Mouse (Mus musculus) embryonic stem cell, embryonic (primary cell): ENCODE measurements around the gene Zfp839.

Source experiments
- CTCF ChIA-PET, 4 experiments: fragments of 300-600 bp in 2 of 4; fragments of 350-600 bp in 2 of 4; sonication (Branson Sonifier 250); formaldehyde crosslinking; loops; one replicate each; lab custom pipeline; 2022; ENCODE audit warnings: inconsistent platforms in 2 of 4; lab: Charles Lee
- POLR2A ChIA-PET, 4 experiments: fragments of 300-600 bp in 2 of 4; fragments of 350-600 bp in 2 of 4; sonication (Branson Sonifier 250); formaldehyde crosslinking; loops; one replicate each; lab custom pipeline; 2022; ENCODE audit warnings: antibody characterized with exemption in 4 of 4, inconsistent platforms in 1 of 4; lab: Charles Lee

Zfp839 gene

GRCm38 (mm10) chr12:110830293-110831024, 19.6 kb upstream of the Zfp839 start:
- POLR2A ChIA-PET, result interaction anchor here in 3 of 4 experiments (0.6 to 2.7 kb wide), 18 partner anchors 9 to 527 kb away, joined by 3 to 7 read pairs (median 4); partner anchors contain the start of genes Hsp90aa1 (in 1 of the 3) and Wdr20 (in 1 of the 3)

GRCm38 (mm10) chr12:110835182-110835581, 14.9 kb upstream of the Zfp839 start:
- POLR2A ChIA-PET, result interaction anchor here in 2 of 4 experiments (0.5 to 6.5 kb wide), 14 partner anchors 9 to 418 kb away, joined by 3 to 87 read pairs (median 4); partner anchors contain the start of gene Hsp90aa1 (in 2 of the 2)
- CTCF ChIA-PET, result no interaction called here

More at GRCm38 (mm10) chr12:110830293-110831024, 19.6 kb upstream of the Zfp839 start:
- CTCF ChIA-PET, result interaction anchor here in 3 of 4 experiments (0.5 to 1.5 kb wide), 8 partner anchors 9 to 863 kb away, joined by 3 to 6 read pairs (median 4); no protein-coding TSS in a partner anchor

GRCm38 (mm10) chr12:110836729-110837128, 13.3 kb upstream of the Zfp839 start:
- ChIA-PET POLR2A (interaction anchor here (0.6 to 6.5 kb wide), 91 partner anchors 8 to 556 kb away, joined by 3 to 152 read pairs (median 5); partner anchors contain the start of genes Hsp90aa1 (in 3 of the 4), Rcor1 (in 2 of the 4), Ankrd9 (in 1 of the 4) and Wdr20 (in 1 of the 4)), CTCF (interaction anchor here in 3 of 4 experiments (0.5 to 2.6 kb wide), 11 partner anchors 14 to 420 kb away, joined by 3 to 17 read pairs (median 4); partner anchors contain the start of gene Hsp90aa1 (in 1 of the 3))

DNA sequence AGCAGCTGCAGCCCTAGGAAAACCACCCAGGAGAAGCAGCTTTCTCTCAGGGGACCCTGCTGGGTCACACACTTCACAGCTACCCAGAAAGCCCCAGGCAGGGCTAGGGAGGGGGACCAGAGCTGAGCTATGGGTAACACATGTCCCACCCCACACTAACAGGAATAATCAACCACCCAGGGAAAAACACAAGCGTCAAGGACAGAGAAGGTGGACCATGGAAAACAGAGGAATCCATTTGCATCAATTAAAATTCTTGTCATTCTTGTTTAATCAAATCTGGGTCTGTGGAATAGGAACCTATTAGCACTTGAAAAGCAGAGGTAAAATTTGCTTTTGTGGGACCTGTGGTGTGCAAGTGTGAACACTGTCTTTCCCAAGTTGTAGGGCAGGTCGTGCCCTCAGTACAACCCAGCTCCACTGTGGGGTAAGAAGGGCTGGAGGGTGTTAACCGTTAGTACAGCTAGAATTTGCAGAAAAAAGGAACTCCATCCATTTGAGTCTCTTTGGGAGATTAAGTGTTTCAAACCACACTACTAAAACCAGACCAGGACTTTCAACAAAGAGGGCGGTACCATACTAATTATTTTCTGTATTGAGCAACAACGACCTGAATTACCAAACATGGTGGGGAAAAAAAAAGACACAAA, 12.7 kb upstream of the Zfp839 start:
- ChIA-PET POLR2A (interaction anchor here in 3 of 4 experiments (0.5 to 6.5 kb wide), 105 partner anchors 9 to 891 kb away, joined by 3 to 152 read pairs (median 4); partner anchors contain the start of genes Hsp90aa1 (in 3 of the 3), Rcor1 (in 2 of the 3), Ankrd9 (in 1 of the 3) and Wdr20 (in 1 of the 3)), CTCF (interaction anchor here in 3 of 4 experiments (0.5 to 2.8 kb wide), 22 partner anchors 14 to 421 kb away, joined by 3 to 17 read pairs (median 4); partner anchors contain the start of genes Hsp90aa1 (in 1 of the 3), Rcor1 (in 1 of the 3) and Wdr20 (in 1 of the 3))

GRCm38 (mm10) chr12:110837850-110838249, 12.2 kb upstream of the Zfp839 start:
- ChIA-PET POLR2A (interaction anchor here (0.5 to 6.5 kb wide), 93 partner anchors 8 to 1291 kb away, joined by 3 to 152 read pairs (median 5); partner anchors contain the start of genes Hsp90aa1 (in 3 of the 4), Rcor1 (in 2 of the 4), Ankrd9 (in 1 of the 4) and Zfp839 (in 1 of the 4)), CTCF (interaction anchor here (0.6 to 2.8 kb wide), 32 partner anchors 9 to 1321 kb away, joined by 3 to 17 read pairs (median 4); partner anchors contain the start of genes Hsp90aa1 (in 2 of the 4), Rcor1 (in 1 of the 4) and Wdr20 (in 1 of the 4))

DNA sequence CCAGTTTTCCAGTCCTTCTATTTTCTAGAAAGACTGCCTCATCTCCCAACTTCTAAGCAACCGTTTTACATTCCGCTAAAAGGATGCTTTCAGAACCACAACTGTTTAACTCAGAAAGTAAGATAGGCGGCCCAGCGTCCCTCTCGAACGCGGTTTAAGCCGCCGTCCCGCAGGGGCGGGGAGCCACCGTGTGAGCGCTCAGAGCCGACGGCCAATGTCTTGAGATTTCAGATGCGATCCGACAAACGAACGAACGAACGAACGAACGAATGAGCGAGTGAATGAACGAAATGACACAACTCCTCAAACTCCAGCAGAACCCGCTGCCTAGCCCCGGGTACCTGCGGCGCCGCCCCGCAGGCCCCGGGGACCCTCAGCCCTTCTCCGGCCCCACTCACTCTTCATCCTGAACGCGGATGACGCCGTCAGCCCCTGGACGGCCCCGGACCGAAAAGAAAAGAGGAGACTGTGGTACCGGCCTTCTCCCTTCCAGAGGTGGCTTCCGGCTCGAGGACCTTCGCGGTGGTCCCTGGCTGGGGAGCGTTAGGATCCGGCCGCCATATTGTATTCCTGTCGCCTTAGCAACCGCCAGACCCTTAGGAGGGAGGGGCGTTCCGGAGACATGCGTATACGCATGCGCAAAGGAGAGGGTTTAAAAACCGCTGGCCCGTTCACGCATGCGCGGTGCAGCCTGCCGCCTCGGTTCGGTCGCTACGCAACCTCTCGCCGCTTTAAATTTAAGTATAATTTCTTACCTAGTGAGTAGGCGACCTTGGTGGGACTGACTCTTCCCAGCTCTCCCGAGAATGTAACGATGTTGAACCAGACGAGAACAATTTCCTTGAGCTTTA, 9.5 kb upstream of the Zfp839 start, which contains the start of gene Mok:
TSS of gene Mok (minus strand) at position 592 of the 851 bp plus-strand sequence.
- POLR2A ChIA-PET, result interaction anchor here in 2 of 4 experiments (1.1 to 7.0 kb wide), 5 partner anchors 43 to 422 kb away, joined by 3 to 63 read pairs (median 22); partner anchors contain the start of gene Hsp90aa1 (in 1 of the 2)
- CTCF ChIA-PET, result no interaction called here

- CTCF ChIA-PET, result interaction anchor here (0.6 to 2.0 kb wide), 5 partner anchors 17 to 138 kb away, joined by 3 to 10 read pairs (median 3); no protein-coding TSS in a partner anchor
- POLR2A ChIA-PET, result interaction anchor here (0.5 to 7.0 kb wide), 15 partner anchors 11 to 423 kb away, joined by 3 to 63 read pairs (median 3); partner anchors contain the start of genes Hsp90aa1 (in 2 of the 4), Rcor1 (in 2 of the 4) and Wdr20 (in 1 of the 4)
These were observed 8.1 kb upstream of the Zfp839 start for GRCm38 (mm10) chr12:110841731-110842493.

GRCm38 (mm10) chr12:110843194-110844048, 6.6 kb upstream of the Zfp839 start:
- POLR2A ChIA-PET, result interaction anchor here in 3 of 4 experiments (0.5 to 7.0 kb wide), 34 partner anchors 9 to 427 kb away, joined by 3 to 63 read pairs (median 4); partner anchors contain the start of genes Hsp90aa1 (in 3 of the 3), Rcor1 (in 2 of the 3) and Wdr20 (in 1 of the 3)
- CTCF ChIA-PET, result interaction anchor here (0.7 to 2.8 kb wide), 12 partner anchors 16 to 427 kb away, joined by 3 to 13 read pairs (median 4); partner anchors contain the start of gene Hsp90aa1 (in 1 of the 4)

- ChIA-PET CTCF (interaction anchor here in 2 of 4 experiments (1.1 to 2.8 kb wide), 6 partner anchors 59 to 428 kb away, joined by 3 to 13 read pairs (median 10); partner anchors contain the start of gene Hsp90aa1 (in 1 of the 2)), POLR2A (interaction anchor here (0.6 to 7.0 kb wide), 53 partner anchors 7 to 428 kb away, joined by 3 to 63 read pairs (median 4); partner anchors contain the start of genes Hsp90aa1 (in 3 of the 4), Cinp (in 1 of the 4), Rcor1 (in 1 of the 4) and Wdr20 (in 1 of the 4))
These were observed 5.6 kb upstream of the Zfp839 start for GRCm38 (mm10) chr12:110844227-110845130.

DNA sequence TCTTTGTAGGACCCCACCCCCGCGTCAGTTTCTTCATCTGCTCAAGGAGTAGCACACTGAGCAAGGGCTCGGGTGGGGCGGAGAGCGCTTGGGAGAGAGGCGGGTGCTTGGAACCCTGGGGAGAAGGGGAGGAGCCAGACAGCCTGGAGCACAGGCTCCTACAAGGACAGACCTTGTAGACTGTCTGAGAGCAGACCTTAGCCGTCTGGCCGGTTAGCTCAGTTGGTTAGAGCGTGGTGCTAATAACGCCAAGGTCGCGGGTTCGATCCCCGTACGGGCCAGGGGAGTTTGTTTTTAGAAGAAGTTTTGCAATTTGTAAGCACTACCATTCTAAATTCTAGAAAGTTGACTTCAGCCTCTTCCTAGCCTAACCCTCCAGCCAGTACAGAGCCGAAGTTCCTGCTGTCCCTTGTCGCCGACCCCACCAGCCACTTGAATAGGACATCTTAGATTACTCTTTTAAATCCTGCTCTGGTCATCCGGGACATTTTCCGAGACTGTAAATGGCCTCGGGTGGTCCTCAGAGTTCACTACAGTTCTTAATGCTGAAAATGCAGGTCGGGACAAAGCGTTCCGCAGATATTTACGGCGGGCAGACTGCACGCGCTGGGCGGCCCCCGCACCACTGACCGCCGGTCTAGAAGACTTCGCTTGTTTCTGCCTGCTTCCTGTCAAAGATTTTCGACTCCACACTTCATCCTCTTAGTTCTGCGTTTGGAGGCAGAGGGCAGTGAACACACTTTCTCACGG, 4.7 kb upstream of the Zfp839 start:
- POLR2A ChIA-PET, result interaction anchor here (0.6 to 7.0 kb wide), 50 partner anchors 8 to 429 kb away, joined by 3 to 63 read pairs (median 4); partner anchors contain the start of genes Hsp90aa1 (in 3 of the 4), Cinp (in 1 of the 4), Rcor1 (in 1 of the 4) and Wdr20 (in 1 of the 4)
- CTCF ChIA-PET, result interaction anchor here in 2 of 4 experiments (1.1 to 2.8 kb wide), 6 partner anchors 60 to 429 kb away, joined by 3 to 13 read pairs (median 10); partner anchors contain the start of gene Hsp90aa1 (in 1 of the 2)

GRCm38 (mm10) chr12:110846191-110846765, 3.8 kb upstream of the Zfp839 start:
- ChIA-PET CTCF (interaction anchor here in 2 of 4 experiments (0.5 kb wide), 2 partner anchors 13 to 42 kb away, joined by 3 to 7 read pairs; no protein-coding TSS in a partner anchor), POLR2A (interaction anchor here in 3 of 4 experiments (0.6 to 7.0 kb wide), 30 partner anchors 8 to 870 kb away, joined by 3 to 63 read pairs (median 4); partner anchors contain the start of gene Hsp90aa1 (in 3 of the 3))

GRCm38 (mm10) chr12:110850929-110851256, 840 bp downstream of the Zfp839 start:
- CTCF ChIA-PET, result interaction anchor here in 3 of 4 experiments (0.6 to 2.0 kb wide), 6 partner anchors 11 to 177 kb away, joined by 3 to 7 read pairs (median 3); no protein-coding TSS in a partner anchor
- POLR2A ChIA-PET, result interaction anchor here (0.8 to 6.4 kb wide), 32 partner anchors 8 to 434 kb away, joined by 3 to 41 read pairs (median 3); partner anchors contain the start of gene Hsp90aa1 (in 1 of the 4)
